Mouse (Mus musculus): ENCODE results near the gene Crybg1. TPM values are rescaled to one million over a fixed set of nuclear protein-coding genes. Genes with fewer than 3 reads are reported as not detected.
"Not testable (repeated sequence)": the region's sequence is repeated elsewhere in the genome, so short reads cannot be mapped to it uniquely, and the experiment has no call there.

Gene Crybg1
- polyA plus RNA-seq, 1 experiment from 2014 or later, result 0.21 TPM

- H3K4me1 ChIP-seq (replicated peaks), result peaks cover 23% of the 10 kb centered on the region
- no peaks in the 10 kb centered on the region for H3K9me3 ChIP-seq
- H3K36me3 ChIP-seq, result no peaks in the 10 kb centered on the region
- no peak for DNase-seq (ENCODE audit: low spot score)
- peaks cover 59% of the 10 kb centered on the region for H3K27me3 ChIP-seq (ENCODE audit: insufficient read depth, poor library complexity, severe bottlenecking)
- WGBS, result 67% methylated on average over 2 of the region's 2 CpGs
- H3K27ac ChIP-seq, result no peak overlapping the region
- no peak overlapping the region for H3K4me3 ChIP-seq
Measured at GRCm38 (mm10) chr10:44000156-44000865, 148.3 kb downstream of the Crybg1 start.

- Histone ChIP-seq H3K27me3 (ENCODE audit: insufficient read depth, poor library complexity, severe bottlenecking) (peaks cover 42% of the 10 kb centered on the region), H3K4me3 (no peak overlapping the region), H3K36me3 (no peaks in the 10 kb centered on the region), H3K9me3 (no peaks in the 10 kb centered on the region), H3K4me1 (replicated peaks) (peaks cover 13% of the 10 kb centered on the region), H3K27ac (no peak overlapping the region)
- DNase-seq (ENCODE audit: low spot score), result no peak
- 85% methylated on average over 8 of the region's 8 CpGs for WGBS
Measured at GRCm38 (mm10) chr10:43998503-43999082, 150.1 kb downstream of the Crybg1 start.

DNA sequence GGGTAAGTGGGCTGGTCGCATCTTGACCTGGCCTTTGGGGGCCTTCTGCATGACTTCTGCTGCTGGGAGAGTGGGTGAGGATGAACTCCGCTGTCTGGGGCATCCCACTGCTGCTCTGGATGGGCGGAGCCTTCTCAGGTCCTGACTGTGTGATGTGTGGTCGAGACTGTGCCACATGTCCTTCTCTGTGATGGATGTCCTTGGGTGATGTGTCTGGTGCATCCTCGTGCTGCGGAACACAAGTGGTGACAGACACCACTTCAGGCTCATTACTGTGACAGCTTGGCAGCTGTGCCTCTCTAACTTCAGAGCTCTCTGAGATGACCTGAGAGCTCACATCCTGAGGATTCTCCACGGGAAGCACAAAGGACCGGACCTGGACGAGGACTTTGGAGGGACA, 150.6 kb downstream of the Crybg1 start:
- 77% methylated on average over 9 of the region's 9 CpGs for WGBS
- Histone ChIP-seq H3K9me3 (no peaks in the 10 kb centered on the region), H3K4me1 (replicated peaks) (peaks cover 13% of the 10 kb centered on the region), H3K4me3 (no peak overlapping the region), H3K36me3 (no peaks in the 10 kb centered on the region), H3K27ac (no peak overlapping the region), H3K27me3 (ENCODE audit: insufficient read depth, poor library complexity, severe bottlenecking) (peaks cover 36% of the 10 kb centered on the region)
- no peak for DNase-seq (ENCODE audit: low spot score)

DNA sequence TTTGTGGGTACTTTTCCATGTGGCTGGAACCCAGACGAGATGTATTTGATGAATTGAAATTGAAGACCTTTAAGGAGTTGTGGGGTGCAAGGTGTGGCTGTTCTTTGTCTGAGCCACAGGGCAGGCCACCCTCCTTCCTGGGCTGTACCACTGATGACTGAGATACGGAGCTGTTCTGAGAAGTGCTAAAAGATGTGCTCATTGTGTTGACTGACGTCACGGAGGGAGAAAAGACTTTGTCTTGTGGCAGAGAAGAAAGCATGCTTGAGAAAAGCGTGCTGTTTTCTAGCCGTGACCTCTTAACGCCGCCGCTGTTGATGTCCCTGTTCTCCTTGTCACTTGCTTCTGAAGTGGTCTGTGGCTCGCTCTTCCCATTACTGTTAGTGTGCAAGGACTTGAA, 151.4 kb downstream of the Crybg1 start:
- Histone ChIP-seq H3K27me3 (ENCODE audit: insufficient read depth, poor library complexity, severe bottlenecking) (peaks cover 29% of the 10 kb centered on the region), H3K9me3 (no peaks in the 10 kb centered on the region), H3K4me3 (no peak overlapping the region), H3K4me1 (replicated peaks) (peaks cover 9% of the 10 kb centered on the region; the same call in 1 of the 2 replicates), H3K27ac (no peak overlapping the region), H3K36me3 (no peaks in the 10 kb centered on the region)
- no peak for DNase-seq (ENCODE audit: low spot score)
- WGBS, result 82% methylated on average over 10 of the region's 10 CpGs

DNA sequence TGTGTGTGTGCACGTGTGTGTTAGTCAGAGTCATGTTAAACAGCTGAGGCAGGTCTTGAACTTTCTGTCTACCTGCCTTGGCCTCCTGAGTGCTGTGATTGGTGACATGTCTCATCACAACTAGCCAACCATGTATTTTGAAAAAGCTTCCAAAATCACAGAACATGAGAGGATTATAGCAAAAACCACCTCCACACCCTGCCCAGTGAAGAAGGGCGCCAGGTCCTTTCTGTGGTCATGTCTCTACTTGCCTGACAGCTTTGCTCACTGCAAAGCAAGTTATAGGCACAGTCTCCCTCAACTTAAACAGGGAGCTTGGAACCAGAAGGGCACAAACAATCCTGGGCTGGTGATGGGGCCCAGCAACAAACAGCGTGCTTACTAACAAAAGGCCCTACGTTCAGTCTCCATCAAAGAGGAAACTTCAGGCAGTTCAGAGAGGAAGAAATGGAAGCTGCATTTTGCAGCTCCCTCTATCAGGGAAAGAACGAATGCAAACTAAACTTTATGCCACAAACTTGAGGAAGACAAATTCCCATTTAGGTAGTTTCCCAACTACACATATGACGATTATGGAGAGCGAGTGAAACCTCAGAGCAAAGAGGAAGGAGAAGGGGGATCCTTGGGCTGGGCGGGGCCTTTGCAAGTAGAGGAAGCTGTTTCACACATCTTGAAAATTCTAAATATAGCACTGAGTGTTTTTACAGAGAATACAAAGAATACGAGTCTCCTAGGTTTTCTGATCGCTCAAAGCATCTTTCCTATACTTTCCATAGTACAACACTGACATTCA, 152.6 kb downstream of the Crybg1 start:
- Histone ChIP-seq H3K9me3 (no peaks in the 10 kb centered on the region), H3K27ac (no peak overlapping the region), H3K36me3 (no peaks in the 10 kb centered on the region), H3K27me3 (ENCODE audit: insufficient read depth, poor library complexity, severe bottlenecking) (peaks cover 17% of the 10 kb centered on the region), H3K4me1 (replicated peaks) (peaks cover 5% of the 10 kb centered on the region; the same call in 1 of the 2 replicates), H3K4me3 (no peak overlapping the region)
- DNase-seq (ENCODE audit: low spot score), result no peak
- WGBS, result 85% methylated on average over 10 of the region's 10 CpGs

- WGBS, result 23% methylated on average over 6 of the region's 6 CpGs
- Histone ChIP-seq H3K4me1 (replicated peaks) (peaks cover 5% of the 10 kb centered on the region; the same call in 1 of the 2 replicates), H3K9me3 (no peaks in the 10 kb centered on the region), H3K4me3 (no peak overlapping the region), H3K27me3 (ENCODE audit: insufficient read depth, poor library complexity, severe bottlenecking) (peaks cover 3% of the 10 kb centered on the region), H3K36me3 (no peaks in the 10 kb centered on the region), H3K27ac (no peak overlapping the region)
- no peak for DNase-seq (ENCODE audit: low spot score)
Measured at GRCm38 (mm10) chr10:43993198-43993597, 155.5 kb downstream of the Crybg1 start.

DNA sequence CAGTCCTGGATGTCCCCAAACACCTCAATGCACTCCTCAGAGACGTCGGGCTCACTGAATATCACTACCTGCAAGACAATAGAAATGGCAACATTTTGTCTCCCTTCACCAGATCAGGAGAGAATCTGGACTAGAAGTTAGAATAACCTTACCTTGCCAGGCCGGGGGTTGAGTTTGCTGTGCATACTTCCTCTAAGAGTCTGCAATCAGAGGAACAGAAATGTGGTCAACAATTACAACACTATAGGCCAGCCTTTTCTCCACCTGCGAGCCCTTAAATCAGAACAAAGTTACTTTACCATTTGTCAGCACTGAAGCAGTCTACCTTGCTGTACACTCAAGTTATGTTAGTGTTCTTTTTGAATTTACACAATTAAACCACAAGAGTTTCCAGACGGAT, 156.1 kb downstream of the Crybg1 start:
- Histone ChIP-seq H3K27me3 (ENCODE audit: insufficient read depth, poor library complexity, severe bottlenecking) (no peaks in the 10 kb centered on the region), H3K4me3 (no peak overlapping the region), H3K4me1 (replicated peaks) (peaks cover 5% of the 10 kb centered on the region; the same call in 1 of the 2 replicates), H3K9me3 (no peaks in the 10 kb centered on the region), H3K36me3 (no peaks in the 10 kb centered on the region), H3K27ac (no peak overlapping the region)
- 83% methylated on average over 5 of the region's 5 CpGs for WGBS
- no peak for DNase-seq (ENCODE audit: low spot score)

GRCm38 (mm10) chr10:43991268-43991667, 157.4 kb downstream of the Crybg1 start:
- WGBS, result 91% methylated on average over 5 of the region's 5 CpGs

GRCm38 (mm10) chr10:43983866-43984265, 164.8 kb downstream of the Crybg1 start:
- Histone ChIP-seq H3K27me3 (ENCODE audit: insufficient read depth, poor library complexity, severe bottlenecking) (no peaks in the 10 kb centered on the region), H3K4me1 (replicated peaks) (no peaks in the 10 kb centered on the region), H3K4me3 (no peak overlapping the region), H3K9me3 (no peaks in the 10 kb centered on the region), H3K36me3 (no peaks in the 10 kb centered on the region), H3K27ac (no peak overlapping the region)
- DNase-seq (ENCODE audit: low spot score), result no peak
- WGBS, result 93% methylated on average over 2 of the region's 2 CpGs

More at GRCm38 (mm10) chr10:43991268-43991667, 157.4 kb downstream of the Crybg1 start:
- Histone ChIP-seq H3K36me3 (no peaks in the 10 kb centered on the region), H3K9me3 (no peaks in the 10 kb centered on the region), H3K27me3 (ENCODE audit: insufficient read depth, poor library complexity, severe bottlenecking) (no peaks in the 10 kb centered on the region), H3K4me3 (no peak overlapping the region), H3K4me1 (replicated peaks) (peaks cover 5% of the 10 kb centered on the region; the same call in 1 of the 2 replicates), H3K27ac (no peak overlapping the region)
- DNase-seq (ENCODE audit: low spot score), result no peak

- H3K27ac ChIP-seq, result no peak overlapping the region
- no peak for DNase-seq (ENCODE audit: low spot score)
Measured at GRCm38 (mm10) chr10:43983241-43983640, 165.4 kb downstream of the Crybg1 start.

GRCm38 (mm10) chr10:43982470-43982869, 166.2 kb downstream of the Crybg1 start:
- Histone ChIP-seq H3K9me3 (no peaks in the 10 kb centered on the region), H3K27me3 (ENCODE audit: insufficient read depth, poor library complexity, severe bottlenecking) (no peaks in the 10 kb centered on the region), H3K4me3 (no peak overlapping the region), H3K27ac (no peak overlapping the region), H3K36me3 (no peaks in the 10 kb centered on the region), H3K4me1 (replicated peaks) (no peaks in the 10 kb centered on the region)
- WGBS, result 97% methylated on average over 6 of the region's 6 CpGs
- DNase-seq (ENCODE audit: low spot score), result no peak

More at GRCm38 (mm10) chr10:43983241-43983640, 165.4 kb downstream of the Crybg1 start:
- Histone ChIP-seq H3K4me3 (no peak overlapping the region), H3K9me3 (no peaks in the 10 kb centered on the region), H3K36me3 (no peaks in the 10 kb centered on the region), H3K27me3 (ENCODE audit: insufficient read depth, poor library complexity, severe bottlenecking) (no peaks in the 10 kb centered on the region), H3K4me1 (replicated peaks) (no peaks in the 10 kb centered on the region)
- 91% methylated on average over 5 of the region's 5 CpGs for WGBS

DNA sequence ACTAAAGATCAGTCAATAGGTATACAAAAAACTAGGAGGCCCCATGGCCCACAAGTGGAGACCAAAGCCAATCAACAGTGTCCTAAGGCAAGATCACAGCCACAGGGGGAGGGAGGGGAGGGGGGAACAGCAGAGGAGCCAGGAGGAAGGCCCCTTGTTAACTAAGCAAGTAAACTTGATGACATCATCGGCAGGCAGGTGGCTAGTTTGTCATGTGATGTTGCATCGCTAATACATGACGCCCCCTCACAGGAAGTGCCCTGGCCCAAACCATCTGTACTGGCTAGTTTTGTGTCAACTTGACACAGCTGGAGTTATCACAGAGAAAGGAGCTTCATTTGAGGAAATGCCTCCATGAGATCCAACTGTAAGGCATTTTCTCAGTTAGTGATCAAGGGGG, 167.9 kb downstream of the Crybg1 start:
- not testable (repeated sequence) for H3K4me3 ChIP-seq; H3K9me3 ChIP-seq; H3K27me3 ChIP-seq (ENCODE audit: insufficient read depth, poor library complexity, severe bottlenecking); DNase-seq (ENCODE audit: low spot score); H3K36me3 ChIP-seq; H3K27ac ChIP-seq; H3K4me1 ChIP-seq (replicated peaks)
- WGBS, result 94% methylated on average over 3 of the region's 3 CpGs

- 74% methylated on average over 1 of the region's 1 CpGs for WGBS
- Histone ChIP-seq H3K27ac (no peak overlapping the region), H3K36me3 (no peaks in the 10 kb centered on the region), H3K4me1 (replicated peaks) (no peaks in the 10 kb centered on the region), H3K4me3 (no peak overlapping the region), H3K9me3 (no peaks in the 10 kb centered on the region), H3K27me3 (ENCODE audit: insufficient read depth, poor library complexity, severe bottlenecking) (no peaks in the 10 kb centered on the region)
- no peak for DNase-seq (ENCODE audit: low spot score)
Measured at GRCm38 (mm10) chr10:43980080-43980479, 168.6 kb downstream of the Crybg1 start.

Data from hindbrain, embryonic 10.5 days (tissue).